Mouse (Mus musculus) embryonic stem cell, embryonic (primary cell): ENCODE measurements around the gene Tsg101.

Experiments used
- CTCF ChIA-PET, 4 experiments: fragments of 300-600 bp in 2 of 4; fragments of 350-600 bp in 2 of 4; sonication (Branson Sonifier 250); formaldehyde crosslinking; loops; one replicate each; lab custom pipeline; 2022; ENCODE audit warnings: inconsistent platforms in 2 of 4; lab: Charles Lee
- POLR2A ChIA-PET, 4 experiments: fragments of 300-600 bp in 2 of 4; fragments of 350-600 bp in 2 of 4; sonication (Branson Sonifier 250); formaldehyde crosslinking; loops; one replicate each; lab custom pipeline; 2022; ENCODE audit warnings: antibody characterized with exemption in 4 of 4, inconsistent platforms in 1 of 4; lab: Charles Lee

Gene Tsg101

GRCm38 (mm10) chr7:46846486-46847244 lies 73.1 kb downstream of the Tsg101 start:
- ChIA-PET POLR2A (interaction anchor here (0.5 to 6.3 kb wide), 26 partner anchors 8 to 208 kb away, joined by 3 to 44 read pairs (median 5); partner anchors contain the start of genes Gtf2h1 (in 3 of the 4), Hps5 (in 3 of the 4), Ldhc (in 1 of the 4) and Sergef (in 1 of the 4)), CTCF (interaction anchor here in 2 of 4 experiments (0.6 to 1.2 kb wide), 4 partner anchors 17 to 136 kb away, joined by 3 to 4 read pairs (median 3); no protein-coding TSS in a partner anchor)

GRCm38 (mm10) chr7:46845978-46846485 lies 73.7 kb downstream of the Tsg101 start:
- ChIA-PET POLR2A (interaction anchor here (0.6 to 6.3 kb wide), 40 partner anchors 7 to 231 kb away, joined by 3 to 44 read pairs (median 4); partner anchors contain the start of genes Gtf2h1 (in 3 of the 4), Hps5 (in 3 of the 4), Ldhc (in 1 of the 4) and Sergef (in 1 of the 4)), CTCF (interaction anchor here in 2 of 4 experiments (0.6 to 1.7 kb wide), 4 partner anchors 17 to 135 kb away, joined by 3 to 4 read pairs (median 3); no protein-coding TSS in a partner anchor)

GRCm38 (mm10) chr7:46845211-46845977 lies 74.4 kb downstream of the Tsg101 start:
- CTCF ChIA-PET: interaction anchor here (0.6 to 1.7 kb wide), 6 partner anchors 16 to 135 kb away, joined by 3 to 4 read pairs (median 3); partner anchors contain the start of gene Saal1 (in 1 of the 4)

GRCm38 (mm10) chr7:46843576-46843975 lies 76.2 kb downstream of the Tsg101 start:
- ChIA-PET CTCF (no interaction called here), POLR2A (interaction anchor here in 2 of 4 experiments (2.6 to 4.8 kb wide), 3 partner anchors 12 to 17 kb away, joined by 26 to 44 read pairs (median 44); no protein-coding TSS in a partner anchor)

More at GRCm38 (mm10) chr7:46845211-46845977, 74.4 kb downstream of the Tsg101 start:
- POLR2A ChIA-PET: interaction anchor here (0.5 to 6.3 kb wide), 49 partner anchors 7 to 1859 kb away, joined by 3 to 44 read pairs (median 4); partner anchors contain the start of genes Gtf2h1 (in 3 of the 4), Hps5 (in 3 of the 4), Ldhc (in 1 of the 4) and Prmt1 (in 1 of the 4)

- ChIA-PET POLR2A (interaction anchor here in 2 of 4 experiments (0.8 to 1.9 kb wide), 6 partner anchors 10 to 33 kb away, joined by 3 to 9 read pairs (median 6); no protein-coding TSS in a partner anchor), CTCF (no interaction called here)
Observed at GRCm38 (mm10) chr7:46842278-46842677, 77.5 kb downstream of the Tsg101 start.

- POLR2A ChIA-PET: interaction anchor here in 3 of 4 experiments (0.6 to 5.0 kb wide), 12 partner anchors 7 to 115 kb away, joined by 3 to 32 read pairs (median 10); partner anchors contain the start of genes Gtf2h1 (in 1 of the 3) and Hps5 (in 1 of the 3)
- CTCF ChIA-PET: interaction anchor here in 2 of 4 experiments (0.5 to 0.6 kb wide), 2 partner anchors 459 to 1142 kb away, joined by 3 read pairs; partner anchors contain the start of gene Car11 (in 1 of the 2)
Observed at GRCm38 (mm10) chr7:46840787-46841525, 78.8 kb downstream of the Tsg101 start, which contains the start of gene Ldha. TSS of gene Ldha (plus strand) at chr7:46841475.

GRCm38 (mm10) chr7:46840326-46840725 lies 79.4 kb downstream of the Tsg101 start:
- ChIA-PET POLR2A (interaction anchor here in 3 of 4 experiments (0.6 to 5.0 kb wide), 16 partner anchors 8 to 201 kb away, joined by 3 to 32 read pairs (median 4); partner anchors contain the start of genes Gtf2h1 (in 1 of the 3), Hps5 (in 1 of the 3) and Sergef (in 1 of the 3)), CTCF (interaction anchor here in 2 of 4 experiments (0.5 to 1.8 kb wide), 2 partner anchors 15 to 1141 kb away, joined by 3 to 4 read pairs; partner anchors contain the start of gene Car11 (in 1 of the 2))

GRCm38 (mm10) chr7:46839861-46840260 lies 79.9 kb downstream of the Tsg101 start:
- CTCF ChIA-PET: interaction anchor here in 1 of 4 experiments (1.8 kb wide), 2 partner anchors 10 to 15 kb away, joined by 4 to 5 read pairs; no protein-coding TSS in a partner anchor
- POLR2A ChIA-PET: interaction anchor here (0.6 to 5.0 kb wide), 28 partner anchors 8 to 1093 kb away, joined by 3 to 32 read pairs (median 4); partner anchors contain the start of genes Gtf2h1 (in 1 of the 4), Hps5 (in 1 of the 4) and Sergef (in 1 of the 4)

- CTCF ChIA-PET: interaction anchor here in 1 of 4 experiments (0.6 to 1.8 kb wide), 3 partner anchors 9 to 110 kb away, joined by 3 to 5 read pairs (median 4); no protein-coding TSS in a partner anchor
- POLR2A ChIA-PET: interaction anchor here (0.6 to 5.0 kb wide), 35 partner anchors 8 to 1092 kb away, joined by 3 to 32 read pairs (median 4); partner anchors contain the start of genes Gtf2h1 (in 3 of the 4), Hps5 (in 3 of the 4) and Sergef (in 1 of the 4)
Observed at GRCm38 (mm10) chr7:46839446-46839845, 80.3 kb downstream of the Tsg101 start.
